Mouse (Mus musculus): ENCODE results near the gene Usp47. TPM values are rescaled to one million over a fixed set of nuclear protein-coding genes. Genes with fewer than 3 reads are reported as not detected.

Gene Usp47
- polyA plus RNA-seq, 1 experiment, result 6.7 TPM

GRCm38 (mm10) chr7:112086186-112086585 is 62.9 kb downstream of the Usp47 start:
- no peak for TF ChIP-seq GATA1 (IDR thresholded peaks at IDR 0.05; ENCODE audit: low read length)

GRCm38 (mm10) chr7:112100887-112101286 is 77.6 kb downstream of the Usp47 start:
- no peak for TF ChIP-seq GATA1 (IDR thresholded peaks at IDR 0.05; ENCODE audit: low read length)

GRCm38 (mm10) chr7:112102933-112103332 is 79.6 kb downstream of the Usp47 start:
- no peak for TF ChIP-seq GATA1 (IDR thresholded peaks at IDR 0.05; ENCODE audit: low read length)

- TF ChIP-seq GATA1 (IDR thresholded peaks at IDR 0.05; ENCODE audit: low read length), result no peak
These were observed 80.5 kb downstream of the Usp47 start for GRCm38 (mm10) chr7:112103816-112104215.

- no peak for TF ChIP-seq GATA1 (IDR thresholded peaks at IDR 0.05; ENCODE audit: low read length)
These were observed 85.5 kb downstream of the Usp47 start for GRCm38 (mm10) chr7:112108757-112109156.

- no peak for TF ChIP-seq GATA1 (IDR thresholded peaks at IDR 0.05; ENCODE audit: low read length)
These were observed 87.5 kb downstream of the Usp47 start for GRCm38 (mm10) chr7:112110638-112111372.

GRCm38 (mm10) chr7:112117501-112117900 is 94.2 kb downstream of the Usp47 start:
- TF ChIP-seq GATA1 (IDR thresholded peaks at IDR 0.05; ENCODE audit: low read length), result no peak

- TF ChIP-seq GATA1 (IDR thresholded peaks at IDR 0.05; ENCODE audit: low read length), result no peak
These were observed 94.8 kb downstream of the Usp47 start for GRCm38 (mm10) chr7:112118086-112118485.

- no peak for TF ChIP-seq GATA1 (IDR thresholded peaks at IDR 0.05; ENCODE audit: low read length)
These were observed 95.9 kb downstream of the Usp47 start for GRCm38 (mm10) chr7:112119248-112119647.

- TF ChIP-seq GATA1 (IDR thresholded peaks at IDR 0.05; ENCODE audit: low read length), result no peak
These were observed 97.8 kb downstream of the Usp47 start for GRCm38 (mm10) chr7:112120861-112121810.

GRCm38 (mm10) chr7:112121866-112122500 is 98.7 kb downstream of the Usp47 start:
- TF ChIP-seq GATA1 (IDR thresholded peaks at IDR 0.05; ENCODE audit: low read length), result no peak

- TF ChIP-seq GATA1 (IDR thresholded peaks at IDR 0.05; ENCODE audit: low read length), result no peak
These were observed 100.3 kb downstream of the Usp47 start for GRCm38 (mm10) chr7:112123612-112124011.

GRCm38 (mm10) chr7:112125625-112126260 is 102.4 kb downstream of the Usp47 start:
- no peak for TF ChIP-seq GATA1 (IDR thresholded peaks at IDR 0.05; ENCODE audit: low read length)

- TF ChIP-seq GATA1 (IDR thresholded peaks at IDR 0.05; ENCODE audit: low read length), result no peak
These were observed 103.9 kb downstream of the Usp47 start for GRCm38 (mm10) chr7:112127085-112127637.

- TF ChIP-seq GATA1 (IDR thresholded peaks at IDR 0.05; ENCODE audit: low read length), result no peak
These were observed 104.7 kb downstream of the Usp47 start for GRCm38 (mm10) chr7:112127954-112128353.

Measured in G1E-ER4 (cell line).